Mouse (Mus musculus) spleen, adult 18-20 months (tissue): ENCODE results near the gene Parp9.
"Not testable (repeated sequence)": the region's sequence is repeated elsewhere in the genome, so short reads cannot be mapped to it uniquely, and the experiment has no call there.

Experiments
- DNase-seq, 2 experiments: peaks; one replicate each; pipeline ENCODE4 v3.0.0; 2022; ENCODE audit warnings: mixed read lengths in 2 of 2

Parp9 gene

GRCm38 (mm10) chr16:35938211-35939151 lies at the start of gene Parp9, which contains the start of gene Dtx3l:
Gene Parp9 (plus strand): TSS chr16:35938470.
Gene Dtx3l (minus strand): TSS chr16:35939151.
- DNase-seq: peak; percentile 63 to 68

DNA sequence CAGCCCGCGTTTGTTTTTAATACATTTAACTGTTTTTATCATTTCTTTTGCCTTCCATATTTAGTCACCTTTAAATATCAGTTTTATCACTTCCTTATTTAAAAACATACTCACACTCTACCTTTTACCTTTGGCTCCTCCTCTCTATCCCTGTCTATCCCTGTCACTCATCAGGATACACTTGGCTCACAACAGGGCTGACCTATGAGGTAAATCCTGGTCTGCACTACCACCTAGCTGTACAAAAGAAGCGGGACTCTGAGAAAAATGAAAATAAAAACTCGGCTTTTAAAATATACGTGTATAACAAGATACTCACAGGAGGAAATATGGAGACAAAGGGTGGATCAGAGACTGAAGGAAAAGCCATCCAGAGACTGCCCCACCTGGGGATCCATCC lies 49.4 kb upstream of the Parp9 start:
- DNase-seq: no peak

DNA sequence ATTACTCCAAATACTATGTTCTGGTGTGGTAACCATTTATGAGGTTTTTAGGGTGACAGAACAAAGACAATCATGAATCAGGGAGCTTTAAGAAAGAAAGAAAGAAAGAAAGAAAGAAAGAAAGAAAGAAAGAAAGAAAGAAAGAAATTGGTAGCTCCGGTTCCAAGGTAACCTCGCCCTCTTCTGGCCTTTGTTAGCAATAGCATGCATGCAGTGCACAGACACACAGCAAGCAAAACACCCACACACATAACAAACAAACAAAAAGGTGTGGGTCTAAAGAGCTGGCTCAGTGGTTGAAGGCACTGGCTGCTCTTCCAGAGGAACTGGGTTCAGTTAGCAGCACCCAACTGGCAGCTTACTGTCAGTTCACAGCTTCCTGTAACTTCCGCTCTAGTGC lies 47.6 kb upstream of the Parp9 start:
- DNase-seq: no peak

GRCm38 (mm10) chr16:35891603-35892002 lies 46.7 kb upstream of the Parp9 start:
- DNase-seq: not testable (repeated sequence)

DNA sequence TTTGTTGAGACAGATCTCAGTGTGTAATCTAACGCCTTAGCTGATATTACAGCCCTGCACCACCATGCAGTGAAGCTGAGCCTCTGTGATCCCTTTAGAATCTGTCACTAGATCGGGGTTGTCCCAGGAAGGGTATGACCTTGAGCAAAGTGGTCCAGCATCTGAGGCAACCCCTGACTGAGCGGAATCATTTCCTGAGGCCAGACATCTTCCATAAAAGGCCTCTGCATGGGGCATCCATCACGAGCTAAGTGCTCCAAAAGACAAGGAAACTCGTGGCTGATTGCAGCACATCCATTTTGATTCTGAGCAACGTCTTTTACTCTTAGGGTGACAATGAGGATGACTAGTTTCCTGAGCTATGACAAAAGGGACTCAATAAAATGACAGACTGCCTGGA lies 43.3 kb upstream of the Parp9 start:
- no peak for DNase-seq

GRCm38 (mm10) chr16:35900541-35900940 lies 37.7 kb upstream of the Parp9 start:
- no peak for DNase-seq

GRCm38 (mm10) chr16:35903014-35903640 lies 35.1 kb upstream of the Parp9 start:
- no peak for DNase-seq

- no peak for DNase-seq
Observed at GRCm38 (mm10) chr16:35904121-35904736, 34.0 kb upstream of the Parp9 start.

DNA sequence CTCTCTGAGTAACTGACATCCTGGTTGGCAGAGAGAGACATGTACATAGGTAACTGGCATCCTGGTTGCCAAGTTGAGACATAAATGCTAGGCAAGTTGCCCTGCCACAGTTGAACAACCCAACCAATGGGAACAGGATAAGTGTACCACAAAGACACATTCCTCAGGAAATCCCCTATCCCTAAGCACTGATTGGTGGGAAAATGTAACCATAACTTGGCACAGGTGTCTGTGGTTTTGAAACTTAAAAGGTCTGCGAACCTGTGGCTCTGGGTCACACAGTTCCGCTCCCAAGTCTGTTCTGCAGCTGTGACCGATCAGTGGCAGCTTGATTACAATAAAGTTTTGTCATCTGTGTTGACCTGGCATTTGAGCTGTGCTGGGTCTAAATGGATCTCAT lies 32.9 kb upstream of the Parp9 start:
- no peak for DNase-seq

- DNase-seq: no peak
Observed at GRCm38 (mm10) chr16:35905819-35906485, 32.3 kb upstream of the Parp9 start.

GRCm38 (mm10) chr16:35906887-35907286 lies 31.4 kb upstream of the Parp9 start:
- DNase-seq: no peak

DNA sequence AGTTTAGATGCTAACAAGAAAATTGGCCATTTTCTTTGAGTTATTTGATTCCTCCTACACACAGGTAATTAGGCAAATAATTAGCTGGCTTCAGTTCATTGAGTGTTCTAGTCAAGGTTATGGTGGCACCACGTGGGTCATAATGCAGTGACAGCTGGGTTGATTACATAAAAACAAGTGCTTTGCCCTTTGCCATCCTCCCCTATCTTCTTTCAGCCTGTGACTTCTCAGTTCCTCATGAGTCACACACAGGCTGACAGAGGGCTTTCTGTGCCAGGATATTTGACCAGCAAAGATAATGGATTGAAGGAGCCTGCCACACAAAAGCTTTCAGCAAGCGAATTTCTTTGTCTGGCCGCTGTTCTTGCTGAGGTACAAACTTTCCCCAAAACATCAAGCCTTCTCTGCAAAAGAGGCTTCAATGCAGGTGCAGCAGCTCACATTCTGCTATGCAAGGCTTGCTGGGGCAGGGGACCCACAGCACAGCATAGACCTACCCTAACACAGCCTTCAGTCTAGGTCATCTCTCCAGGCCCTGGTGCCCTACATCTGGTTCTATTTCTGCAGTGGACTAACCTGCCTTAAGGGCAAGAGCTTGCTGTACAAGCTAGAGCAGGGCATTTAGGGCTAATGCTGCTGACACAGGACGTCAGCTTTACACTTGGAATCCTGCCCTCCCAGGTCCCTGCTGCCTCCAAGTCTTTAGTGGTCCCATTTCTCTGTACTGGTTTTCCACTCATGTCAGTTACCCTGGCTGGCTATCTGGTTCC lies 30.7 kb upstream of the Parp9 start:
- no peak for DNase-seq

- DNase-seq: no peak
Observed at GRCm38 (mm10) chr16:35911449-35911848, 26.8 kb upstream of the Parp9 start.

DNA sequence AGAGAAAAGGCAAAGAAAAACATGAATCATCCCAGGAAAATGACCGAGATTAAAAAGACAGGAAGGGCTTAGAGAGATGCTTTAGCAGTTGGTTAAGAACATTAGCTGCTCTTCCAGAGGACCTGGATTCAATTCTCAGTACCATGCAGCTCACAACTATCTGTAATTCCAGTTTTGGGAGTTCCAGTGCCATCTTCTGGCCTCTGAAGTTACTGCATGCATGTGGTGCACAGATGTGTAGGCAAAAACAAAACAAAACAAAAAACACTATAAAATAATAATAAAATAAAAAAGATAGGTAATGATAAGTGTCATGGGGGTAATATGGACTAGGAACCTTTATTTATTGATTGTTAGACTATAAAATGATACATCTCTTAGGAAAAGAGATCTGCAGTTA lies 24.7 kb upstream of the Parp9 start:
- DNase-seq: peak in 1 of 2 experiments; percentile 21

GRCm38 (mm10) chr16:35914301-35914700 lies 24.0 kb upstream of the Parp9 start:
- DNase-seq: no peak

GRCm38 (mm10) chr16:35918721-35919543 lies 19.3 kb upstream of the Parp9 start:
- peak in 1 of 2 experiments; percentile 20 for DNase-seq

DNA sequence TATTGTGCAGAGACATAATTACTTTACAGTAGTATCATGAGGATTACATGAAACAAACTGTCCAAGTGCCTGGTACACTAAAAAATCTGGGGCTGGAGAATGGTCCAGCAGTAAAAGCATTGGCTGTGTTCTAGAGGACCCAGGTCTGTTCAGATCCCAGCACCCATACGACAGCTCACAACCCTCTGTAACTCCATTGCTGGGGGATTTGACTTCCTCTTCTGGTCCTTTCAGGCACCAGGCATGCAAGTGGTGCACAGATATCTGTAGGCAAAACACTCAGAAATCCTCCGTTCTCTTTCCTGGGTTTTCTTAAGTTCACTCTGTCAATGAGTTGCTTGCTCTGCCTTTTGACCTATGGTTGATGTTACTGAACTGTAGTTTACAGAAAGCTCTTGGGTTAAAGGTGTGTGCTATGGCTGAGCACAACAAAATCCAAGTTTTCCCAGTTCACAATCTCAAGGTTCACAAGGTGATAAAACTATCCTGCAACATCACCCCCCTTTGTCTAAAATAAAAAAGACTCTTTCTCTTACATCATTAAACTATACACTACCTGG lies 16.5 kb upstream of the Parp9 start:
- no peak for DNase-seq

DNA sequence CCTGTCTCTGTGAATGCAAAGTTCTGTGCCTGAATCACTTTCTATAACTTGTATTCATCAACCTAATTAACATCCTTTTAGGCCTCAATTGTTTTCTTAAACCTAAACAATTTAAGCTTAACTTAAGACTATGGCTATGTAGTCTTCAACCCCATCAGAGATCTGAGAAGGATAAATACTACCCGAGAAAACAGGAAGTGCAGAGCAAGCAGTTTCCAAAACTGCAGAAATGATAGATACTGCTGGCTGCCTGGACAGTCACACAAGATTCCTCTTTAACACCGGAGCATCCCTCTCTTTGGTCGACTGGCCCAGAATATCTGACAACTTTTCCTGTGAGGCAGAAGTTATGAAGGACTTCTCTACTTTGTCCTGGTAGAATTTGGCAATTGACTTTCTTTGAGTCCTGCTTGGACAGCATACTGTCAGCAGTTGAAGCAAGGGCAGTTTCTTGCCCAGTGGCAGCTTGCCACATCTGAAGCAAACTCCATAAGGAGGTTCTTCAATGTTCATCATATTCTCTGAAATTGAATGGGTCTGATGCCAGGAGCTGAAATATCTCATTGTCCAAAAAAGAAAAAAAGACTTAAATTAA lies 15.9 kb upstream of the Parp9 start:
- no peak for DNase-seq

DNA sequence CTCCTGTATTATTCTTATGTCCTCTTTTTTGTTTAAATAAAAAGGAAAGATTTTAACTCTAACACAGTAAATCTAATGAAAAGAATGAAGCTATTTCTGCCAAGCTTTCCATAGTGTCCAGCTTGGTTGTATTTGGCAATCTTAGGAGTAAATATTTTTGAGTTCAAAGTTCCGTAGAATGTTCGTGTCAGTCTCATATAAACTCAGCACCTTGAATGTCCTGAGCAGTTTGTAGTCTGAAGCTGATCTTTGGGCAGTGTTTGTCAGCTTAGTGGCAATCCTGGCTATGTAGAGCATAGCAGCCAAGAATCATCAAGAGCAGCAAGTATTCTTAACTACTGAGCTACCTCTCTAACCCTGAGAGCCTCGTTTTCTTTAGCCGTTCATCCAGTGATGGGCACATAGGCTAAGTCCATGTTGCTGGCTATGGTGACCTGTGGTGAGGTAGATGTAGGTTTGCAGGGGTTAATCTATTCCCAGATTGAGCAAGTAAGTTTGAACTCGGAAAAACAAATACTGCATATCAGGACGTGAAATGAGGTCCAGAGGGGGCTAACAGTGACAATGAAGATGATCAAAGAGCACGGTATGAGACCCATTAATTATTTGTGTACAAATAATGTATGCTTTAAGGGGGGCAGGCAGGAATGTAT lies 14.6 kb upstream of the Parp9 start:
- DNase-seq: no peak

- DNase-seq: no peak
Observed at GRCm38 (mm10) chr16:35924341-35924740, 13.9 kb upstream of the Parp9 start.
